Mouse (Mus musculus) urinary bladder, adult 18-20 months (tissue): Measurements from ENCODE around the gene Chmp5.
"Not testable (repeated sequence)": the region's sequence is repeated elsewhere in the genome, so short reads cannot be mapped to it uniquely, and the experiment has no call there.

ENCODE experiments used
- DNase-seq, 2 experiments: peaks; one replicate each; pipeline ENCODE4 v3.0.0; 2022; ENCODE audit warnings: low spot score in 2 of 2, mixed read lengths in 2 of 2

The Chmp5 gene

GRCm38 (mm10) chr4:40948160-40948708 is at the start of gene Chmp5, which contains the start of gene Bag1:
Chmp5 (plus strand) TSS chr4:40948407.
Bag1 (minus strand) TSS chr4:40948294.
- DNase-seq, result peak; percentile 99

- DNase-seq, result no peak
Measured at GRCm38 (mm10) chr4:40898476-40899044, 49.6 kb upstream of the Chmp5 start.

DNA sequence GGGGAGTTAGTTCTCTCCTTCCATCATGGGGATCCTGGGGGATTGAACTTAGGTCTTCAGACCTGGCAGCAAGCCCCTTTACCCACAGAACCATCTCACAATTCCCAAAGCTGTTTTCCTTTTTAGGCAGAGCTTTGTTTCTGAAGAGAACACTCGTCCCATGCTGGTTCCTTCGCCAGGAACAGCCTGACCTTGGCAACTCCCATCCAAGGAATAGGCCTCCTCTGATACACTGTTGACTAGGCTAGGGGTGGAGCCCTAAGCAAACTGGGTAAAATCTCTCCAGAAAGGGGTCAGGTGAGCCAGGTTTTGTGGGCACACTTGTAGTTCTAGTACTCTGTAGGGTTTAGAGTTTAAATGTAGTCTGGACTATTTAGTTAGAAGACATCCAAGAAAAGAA is 48.9 kb upstream of the Chmp5 start:
- DNase-seq, result no peak

DNA sequence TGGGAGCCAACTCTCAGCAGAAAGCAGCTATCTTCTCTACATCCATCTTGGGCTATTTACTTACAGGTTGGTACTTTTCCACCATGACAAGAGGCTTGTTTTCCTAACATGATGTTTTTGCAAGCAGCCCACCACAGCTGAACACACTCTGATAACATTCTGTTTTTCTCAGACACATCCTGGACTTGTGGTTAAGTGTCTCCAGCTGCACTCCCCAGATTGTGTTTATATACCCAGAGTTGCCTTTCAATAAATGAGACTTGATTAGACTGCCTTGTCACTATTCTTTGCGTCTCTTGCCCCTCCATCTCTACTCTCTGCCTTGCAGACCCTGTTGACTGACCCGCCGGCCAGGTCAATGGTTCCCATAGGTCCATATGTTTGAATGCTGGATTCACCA is 48.1 kb upstream of the Chmp5 start:
- no peak for DNase-seq

- DNase-seq, result no peak
Measured at GRCm38 (mm10) chr4:40900612-40901011, 47.6 kb upstream of the Chmp5 start.

DNA sequence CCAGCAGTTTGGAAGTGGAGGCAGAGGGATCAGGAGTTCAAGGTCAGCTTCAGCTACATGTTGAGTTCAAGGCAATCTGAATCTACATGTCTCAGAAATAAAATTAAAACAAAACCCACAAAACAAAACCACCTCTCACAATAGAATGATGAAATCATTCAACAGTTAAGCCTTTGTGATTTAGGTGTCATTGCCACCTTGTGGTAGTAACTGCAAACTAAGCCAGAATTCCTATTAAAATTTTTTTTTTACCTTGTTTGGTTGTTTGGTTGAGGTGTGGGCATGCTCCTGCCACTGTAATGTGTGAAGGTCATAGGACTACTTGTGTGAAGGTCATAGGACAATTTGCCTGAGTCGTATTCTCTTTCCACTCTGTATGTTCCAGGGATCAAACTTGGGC is 41.9 kb upstream of the Chmp5 start:
- DNase-seq, result no peak

- peak; percentile 32 to 49 for DNase-seq
Measured at GRCm38 (mm10) chr4:40908261-40908969, 39.8 kb upstream of the Chmp5 start.

DNA sequence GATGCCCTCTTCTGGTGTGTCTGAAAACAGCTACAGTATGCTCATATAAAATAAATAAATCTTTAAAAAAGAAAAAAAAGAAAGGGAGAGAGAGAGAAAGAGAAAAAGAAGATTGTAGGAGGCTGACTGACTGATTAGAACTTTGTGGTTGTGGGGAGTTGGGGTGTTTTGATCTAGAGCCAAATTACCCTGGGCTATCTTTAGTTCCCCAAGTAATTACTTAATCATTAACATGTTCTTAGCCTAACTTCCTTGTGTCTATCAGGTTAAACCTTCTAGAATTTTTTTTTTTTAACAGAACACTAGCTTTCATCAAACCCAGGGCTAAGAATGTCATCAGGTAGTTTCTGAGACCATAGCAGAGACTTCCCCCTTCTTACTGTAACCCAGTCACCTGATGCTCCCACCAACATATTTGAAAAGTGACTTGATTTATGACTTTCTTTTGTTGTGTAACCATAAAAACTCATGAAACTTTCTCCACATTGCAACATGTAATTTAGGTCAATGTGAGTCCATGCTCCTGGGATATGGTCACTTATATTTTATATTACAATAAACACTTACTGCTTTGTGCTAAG is 33.8 kb upstream of the Chmp5 start:
- no peak for DNase-seq

DNA sequence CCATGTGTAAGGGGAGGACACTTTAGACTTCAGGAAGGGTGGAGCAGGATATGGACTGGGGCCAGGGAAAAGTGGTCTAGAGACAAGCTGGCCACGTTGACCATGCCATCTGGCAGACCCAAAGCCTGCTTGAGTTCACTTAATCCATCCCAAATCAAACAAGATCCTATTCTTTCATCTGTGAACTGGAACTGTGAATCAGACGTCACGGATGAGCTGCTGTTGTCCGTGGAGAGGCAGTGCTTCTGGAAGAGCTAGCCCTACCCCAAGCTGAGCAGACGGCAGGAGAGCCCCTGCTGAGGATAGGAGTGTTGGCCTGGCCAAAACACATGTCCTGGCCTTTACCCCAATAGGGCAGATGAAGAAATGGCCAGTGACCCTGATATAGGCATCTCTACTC is 32.3 kb upstream of the Chmp5 start:
- DNase-seq, result no peak

DNA sequence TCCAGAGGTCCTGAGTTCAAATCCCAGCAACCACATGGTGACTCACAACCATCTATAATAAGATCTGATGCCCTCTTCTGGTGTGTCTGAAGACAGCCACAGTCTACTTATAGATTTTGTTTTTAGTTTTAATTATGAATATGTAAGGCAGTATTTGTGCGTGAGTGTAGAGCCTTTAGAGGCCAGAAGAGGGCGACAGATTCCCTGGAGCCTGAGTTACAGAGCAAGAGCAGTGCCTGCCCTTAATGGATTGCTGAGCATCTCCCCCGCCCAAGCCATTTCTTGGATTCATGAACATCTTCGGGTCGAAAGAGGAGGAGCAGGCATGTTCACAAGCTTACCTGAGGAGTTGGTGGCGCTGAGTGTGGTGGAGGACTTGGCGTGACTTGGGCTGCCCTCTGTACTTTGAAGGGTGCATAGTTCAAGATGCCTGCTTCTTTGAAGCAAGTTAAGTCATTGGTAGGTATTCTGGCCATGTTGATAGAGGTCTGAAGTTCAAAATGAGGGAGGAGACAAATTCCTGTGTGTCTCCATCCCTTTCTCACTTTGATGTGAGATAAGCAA is 31.5 kb upstream of the Chmp5 start:
- no peak for DNase-seq

DNA sequence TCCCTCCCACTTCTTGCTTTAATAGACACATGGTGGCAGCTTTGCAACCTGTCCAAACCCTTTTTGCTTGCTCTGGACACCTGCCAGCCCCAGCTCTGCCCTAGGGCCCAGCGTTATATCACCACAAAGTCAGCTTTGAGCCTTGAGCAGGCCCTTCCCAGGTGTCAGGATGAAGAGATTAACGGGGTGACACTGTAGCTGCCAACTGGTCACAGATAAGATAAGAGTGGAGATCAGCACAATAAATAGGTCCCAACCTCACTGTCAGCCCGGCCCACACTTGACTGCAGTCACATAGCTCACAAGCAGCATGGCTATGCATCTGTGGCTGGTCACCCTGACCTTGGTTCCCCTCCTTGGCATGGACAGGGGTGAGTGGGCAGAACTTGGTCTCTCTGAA is 28.4 kb upstream of the Chmp5 start, which contains the start of gene Spink4:
TSS of gene Spink4 (plus strand) at position 268 of the 400 bp plus-strand sequence.
- DNase-seq, result no peak

DNA sequence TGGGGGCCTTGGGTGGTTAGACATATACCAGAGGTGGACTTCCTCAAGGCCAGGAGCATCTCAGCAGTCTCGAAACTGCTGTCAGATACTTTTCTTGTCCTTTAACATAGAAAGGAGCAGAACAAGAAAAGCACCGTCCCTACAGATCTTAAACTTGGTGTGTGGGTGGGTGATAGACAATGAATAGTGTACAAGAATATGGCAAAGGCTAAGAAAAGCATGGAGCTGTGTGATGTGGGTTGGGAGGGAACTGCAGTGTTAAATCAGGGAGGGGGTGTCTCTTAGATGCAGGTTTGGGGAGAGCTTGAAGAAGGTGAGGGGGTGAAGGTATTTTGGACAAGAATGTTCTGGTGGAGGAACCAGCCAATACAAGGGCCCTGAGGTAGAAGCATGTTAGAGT is 27.6 kb upstream of the Chmp5 start:
- DNase-seq, result no peak

DNA sequence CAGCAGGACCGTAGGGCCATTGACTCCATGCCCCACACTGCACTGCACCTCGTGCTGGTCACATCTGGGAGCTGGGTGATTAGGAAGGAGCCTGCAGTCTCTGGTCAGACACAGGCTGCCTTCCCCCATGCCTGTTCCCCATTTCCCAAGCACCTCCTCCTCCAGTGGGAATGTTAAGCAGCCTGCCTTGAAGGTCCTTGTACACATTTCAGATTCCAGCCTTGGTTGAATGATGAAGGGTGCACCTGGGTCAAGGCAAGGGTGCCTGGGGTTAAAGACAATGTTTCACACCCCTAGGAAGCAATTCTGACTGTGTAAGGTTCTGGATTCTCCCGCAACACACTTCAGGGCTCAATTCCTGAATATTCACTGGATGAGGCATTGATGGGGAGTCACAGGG is 26.9 kb upstream of the Chmp5 start:
- DNase-seq, result no peak

DNA sequence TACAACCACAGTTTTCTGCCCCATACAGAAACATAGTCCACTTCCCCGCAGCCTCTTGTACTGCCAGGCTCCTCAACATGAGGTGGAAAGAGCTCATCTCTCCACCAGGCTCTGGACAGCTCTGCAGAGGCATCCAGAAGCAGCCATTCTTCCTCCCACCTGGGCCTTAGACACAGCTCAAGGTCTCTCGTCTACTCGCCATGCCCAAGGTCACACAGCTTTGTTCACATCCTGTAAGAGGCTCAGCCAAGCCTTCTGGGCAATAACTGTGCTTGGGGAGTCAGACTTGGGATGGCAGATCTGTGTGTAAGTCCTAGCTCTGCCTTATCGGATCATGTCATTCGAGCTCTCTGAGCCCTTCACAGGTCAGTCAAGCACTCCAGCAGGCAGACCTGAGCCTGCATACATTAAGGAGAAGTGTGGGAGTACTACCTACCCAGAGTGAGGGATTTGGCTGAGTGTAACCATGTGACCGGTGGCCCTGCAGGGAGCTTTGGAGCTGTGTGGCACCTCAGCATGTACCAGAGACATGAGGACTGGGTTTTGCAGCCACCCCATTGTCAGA is 25.0 kb upstream of the Chmp5 start:
- DNase-seq, result no peak

- no peak for DNase-seq
Measured at GRCm38 (mm10) chr4:40925568-40925967, 22.6 kb upstream of the Chmp5 start.

- DNase-seq, result no peak
Measured at GRCm38 (mm10) chr4:40929046-40929445, 19.2 kb upstream of the Chmp5 start.

DNA sequence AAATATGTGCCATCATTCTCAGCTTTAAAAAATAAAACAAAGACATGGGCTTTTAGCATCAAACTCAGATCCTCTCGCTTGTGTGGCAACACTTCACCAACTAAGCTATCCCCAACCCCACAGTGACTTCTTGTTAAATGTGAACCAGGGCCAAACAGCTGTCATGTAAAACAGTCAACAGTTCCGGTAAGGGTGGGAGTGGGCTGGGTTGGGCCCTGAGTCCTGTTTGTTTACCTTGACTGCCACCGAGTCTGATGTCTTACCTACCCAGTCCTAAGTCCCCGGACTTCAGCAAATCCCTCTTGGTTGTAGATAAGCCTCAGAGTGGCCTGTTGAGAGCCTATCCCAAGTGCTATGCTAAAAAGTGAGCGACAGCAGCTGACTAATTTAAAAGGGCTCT is 14.5 kb upstream of the Chmp5 start:
- no peak for DNase-seq

DNA sequence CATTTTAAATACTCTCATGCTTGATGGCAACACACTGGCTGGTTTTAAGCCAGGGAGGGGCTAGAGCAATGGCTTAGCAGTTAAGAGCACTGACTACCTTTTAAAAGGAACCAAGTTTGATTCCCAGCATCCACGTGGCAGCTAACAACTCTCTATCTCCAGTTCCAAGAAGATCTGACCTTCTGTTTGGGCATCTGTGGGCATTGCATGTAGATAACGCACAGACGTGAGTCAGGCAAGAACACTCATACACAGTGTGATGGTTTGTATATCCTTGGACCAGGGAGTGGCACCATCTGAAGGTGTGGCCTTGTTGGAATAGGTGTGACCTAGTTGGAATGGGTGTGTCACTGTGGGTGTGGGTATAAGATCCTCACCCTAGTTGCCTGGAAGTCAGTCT is 13.8 kb upstream of the Chmp5 start:
- not testable (repeated sequence) for DNase-seq

- DNase-seq, result no peak
Measured at GRCm38 (mm10) chr4:40936175-40936839, 11.9 kb upstream of the Chmp5 start.

- DNase-seq, result no peak
Measured at GRCm38 (mm10) chr4:40938793-40939192, 9.4 kb upstream of the Chmp5 start.

- no peak for DNase-seq
Measured at GRCm38 (mm10) chr4:40943651-40944050, 4.6 kb upstream of the Chmp5 start.
